Mouse (Mus musculus): Measurements from ENCODE around the gene Gm49333.
A peak's percentile ranks its signal among the peaks of the same experiment; 100 is the strongest.
"Not testable (repeated sequence)": the region's sequence is repeated elsewhere in the genome, so short reads cannot be mapped to it uniquely, and the experiment has no call there.

Gene Gm49333

GRCm38 (mm10) chr16:20623211-20623610 is 11.8 kb downstream of the Gm49333 start:
- no peak for DNase-seq (ENCODE audit: low spot score in 2 of 2)

GRCm38 (mm10) chr16:20628871-20629391 is 17.5 kb downstream of the Gm49333 start:
- peak in 1 of 2 experiments; percentile 30 for DNase-seq (ENCODE audit: low spot score in 2 of 2)

- DNase-seq (ENCODE audit: low spot score in 2 of 2), result no peak
Observed at GRCm38 (mm10) chr16:20629731-20630634, 18.6 kb downstream of the Gm49333 start, which contains the start of gene Ece2. Ece2 (plus strand) TSS chr16:20629828.

- DNase-seq (ENCODE audit: low spot score in 2 of 2), result no peak
Observed at GRCm38 (mm10) chr16:20637410-20637809, 26.0 kb downstream of the Gm49333 start.

GRCm38 (mm10) chr16:20638367-20638766 is 27.0 kb downstream of the Gm49333 start:
- peak; percentile 28 to 43 for DNase-seq (ENCODE audit: low spot score in 2 of 2)

GRCm38 (mm10) chr16:20642161-20642560 is 30.8 kb downstream of the Gm49333 start:
- DNase-seq (ENCODE audit: low spot score in 2 of 2), result peak; percentile 46 to 77

- DNase-seq (ENCODE audit: low spot score in 2 of 2), result no peak
Observed at GRCm38 (mm10) chr16:20643911-20644310, 32.5 kb downstream of the Gm49333 start.

- DNase-seq (ENCODE audit: low spot score in 2 of 2), result peak; percentile 90 to 96
Observed at GRCm38 (mm10) chr16:20651076-20651946, 39.9 kb downstream of the Gm49333 start, which contains the start of gene Psmd2. Psmd2 (plus strand) TSS chr16:20651652.

GRCm38 (mm10) chr16:20651947-20652310 is 40.5 kb downstream of the Gm49333 start:
- DNase-seq (ENCODE audit: low spot score in 2 of 2), result no peak

- DNase-seq (ENCODE audit: low spot score in 2 of 2), result no peak
Observed at GRCm38 (mm10) chr16:20653315-20653714, 41.9 kb downstream of the Gm49333 start.

GRCm38 (mm10) chr16:20657661-20658060 is 46.3 kb downstream of the Gm49333 start:
- no peak for DNase-seq (ENCODE audit: low spot score in 2 of 2)

GRCm38 (mm10) chr16:20668013-20668412 is 56.6 kb downstream of the Gm49333 start, which contains the start of gene Eif4g1:
Eif4g1 (plus strand) TSS chr16:20668313.
- DNase-seq (ENCODE audit: low spot score in 2 of 2), result not testable (repeated sequence)

- no peak for DNase-seq (ENCODE audit: low spot score in 2 of 2)
Observed at GRCm38 (mm10) chr16:20670291-20670690, 58.9 kb downstream of the Gm49333 start.

GRCm38 (mm10) chr16:20671886-20672285 is 60.5 kb downstream of the Gm49333 start:
- DNase-seq (ENCODE audit: low spot score in 2 of 2), result no peak

GRCm38 (mm10) chr16:20672500-20672902 is 61.1 kb downstream of the Gm49333 start:
- peak; percentile 94 for DNase-seq (ENCODE audit: low spot score in 2 of 2)

- DNase-seq (ENCODE audit: low spot score in 2 of 2), result peak; percentile 20 to 25
Observed at GRCm38 (mm10) chr16:20672965-20673705, 61.7 kb downstream of the Gm49333 start.

GRCm38 (mm10) chr16:20673706-20674303 is 62.4 kb downstream of the Gm49333 start:
- no peak for DNase-seq (ENCODE audit: low spot score in 2 of 2)

- no peak for DNase-seq (ENCODE audit: low spot score in 2 of 2)
Observed at GRCm38 (mm10) chr16:20675213-20675612, 63.8 kb downstream of the Gm49333 start.

GRCm38 (mm10) chr16:20676702-20677101 is 65.3 kb downstream of the Gm49333 start:
- no peak for DNase-seq (ENCODE audit: low spot score in 2 of 2)

- no peak for DNase-seq (ENCODE audit: low spot score in 2 of 2)
Observed at GRCm38 (mm10) chr16:20677380-20677779, 66.0 kb downstream of the Gm49333 start.
